Mouse (Mus musculus) mature B cell (primary cell): Measurements from ENCODE around the gene Catsper4.

Experiments used
- in situ Hi-C: fragments of 300-500 bp; cut with MboI; formaldehyde crosslinking; loops from 2 replicates; pipeline ENCODE4 v1.14.3; 2019

The Catsper4 gene

DNA sequence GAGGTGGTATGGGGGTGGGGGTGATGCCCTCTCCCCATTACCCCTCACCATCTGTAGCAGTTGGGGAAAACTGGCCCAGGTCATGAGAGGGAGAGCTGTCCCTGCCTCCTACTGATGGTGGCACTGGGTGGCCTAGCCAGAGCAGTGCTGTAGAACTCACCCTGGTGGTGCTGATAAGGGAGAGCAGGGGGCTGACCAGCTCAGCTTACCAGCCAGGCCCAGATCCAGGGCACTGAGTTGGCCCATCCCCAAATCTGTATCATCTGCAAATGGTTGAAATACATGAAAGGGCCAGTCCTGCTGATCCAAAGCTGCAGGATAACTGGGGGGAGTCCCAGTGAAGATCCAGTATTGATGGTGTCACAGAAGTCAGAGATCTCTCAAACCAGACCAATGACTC, 45.4 kb downstream of the Catsper4 start:
- in situ Hi-C loops, result no loop called here

DNA sequence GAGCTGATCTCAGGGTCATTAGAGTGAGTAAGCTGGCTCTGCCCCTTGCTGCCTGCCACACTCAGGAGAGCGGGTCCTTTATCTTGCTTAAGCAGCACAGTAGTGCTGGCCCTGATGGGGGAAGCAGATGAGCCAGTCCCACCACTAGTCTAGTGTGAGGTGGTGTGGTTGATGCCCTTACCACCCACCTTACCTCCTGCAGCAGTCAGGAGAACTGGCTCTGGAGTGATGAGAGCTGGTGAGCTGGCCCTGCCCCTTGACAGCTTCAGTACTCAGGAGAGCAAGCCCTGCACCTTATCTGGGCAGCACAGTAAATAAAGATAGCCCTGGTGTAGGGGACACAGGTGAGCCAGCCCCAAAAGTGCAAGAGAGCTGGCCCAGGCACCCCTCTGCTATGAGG, 46.1 kb downstream of the Catsper4 start:
- in situ Hi-C loops, result no loop called here

DNA sequence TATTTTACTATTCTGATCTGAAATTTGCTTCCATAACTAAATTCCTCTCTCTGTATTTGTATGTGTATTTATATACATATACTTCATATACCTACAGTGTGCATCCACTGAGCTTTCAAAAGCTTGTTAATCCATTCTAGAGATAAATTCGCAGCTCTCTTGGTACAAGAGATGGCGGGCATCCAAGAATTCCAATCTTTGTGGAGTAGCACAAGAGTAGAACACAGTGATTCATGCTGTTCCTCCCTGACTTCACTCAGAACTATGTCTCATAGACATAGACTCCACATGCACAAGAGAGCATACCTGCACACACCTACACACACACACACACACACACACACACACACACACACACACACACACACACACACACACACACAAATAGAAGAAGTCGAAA, 54.8 kb downstream of the Catsper4 start:
- in situ Hi-C loops, result no loop called here

DNA sequence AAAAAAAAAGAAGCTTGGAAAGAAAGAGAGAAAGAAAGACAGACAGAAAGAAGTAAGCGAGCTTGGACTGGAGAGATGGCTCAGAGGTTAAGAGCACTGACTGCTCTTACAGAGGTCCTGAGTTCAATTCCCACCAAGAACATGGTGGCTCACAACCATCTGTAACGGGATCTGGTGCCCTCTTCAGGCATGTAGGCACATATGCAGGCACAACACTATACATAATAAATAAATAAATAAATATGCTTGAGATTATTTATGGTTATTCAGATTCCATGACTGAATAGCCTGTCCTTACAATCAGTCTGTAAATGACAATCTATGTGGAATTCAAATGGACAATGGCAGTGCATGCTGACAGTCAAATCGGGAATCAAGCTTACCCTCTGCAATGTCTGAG, 60.3 kb downstream of the Catsper4 start:
- in situ Hi-C loops, result no loop called here

DNA sequence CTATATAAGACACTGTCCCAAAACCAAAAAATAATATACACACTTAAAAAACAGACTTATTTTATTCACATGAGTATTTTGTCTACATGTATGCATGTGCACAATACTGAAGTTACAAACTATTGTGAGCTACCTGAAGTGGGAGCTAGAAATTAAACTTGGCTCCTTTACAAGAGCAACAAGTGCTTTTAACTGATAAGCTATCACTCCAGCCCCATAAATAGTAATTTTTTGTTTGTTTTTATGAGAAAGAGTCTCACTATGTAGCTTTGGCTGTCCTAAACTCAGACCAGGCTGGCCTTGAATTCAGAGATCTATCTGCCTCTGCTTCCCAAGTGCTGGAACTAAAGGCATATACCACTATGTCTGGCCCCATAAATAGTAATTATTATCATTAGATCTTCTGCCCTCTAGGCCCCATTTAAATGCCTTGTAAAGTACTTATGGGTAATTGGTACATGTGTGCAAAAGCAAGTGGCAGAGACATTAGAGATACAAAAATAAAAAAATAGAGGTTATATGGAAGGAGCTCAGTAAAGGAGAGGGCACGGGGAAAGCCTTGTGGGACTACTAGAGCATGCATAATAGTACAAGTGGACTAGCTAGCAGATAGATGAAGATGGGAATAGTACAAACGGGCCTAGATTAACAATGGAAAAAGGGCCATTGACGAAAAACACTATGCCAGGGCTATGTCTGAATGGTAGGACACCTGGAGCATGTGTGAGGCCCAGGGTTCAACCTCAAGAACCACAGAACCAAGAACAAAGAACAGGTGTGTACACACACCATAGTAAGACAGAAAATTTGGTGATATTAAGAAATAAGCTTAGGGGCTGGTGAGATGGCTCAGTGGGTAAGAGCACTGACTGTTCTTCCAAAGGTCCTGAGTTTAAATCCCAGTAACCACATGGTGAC, 61.4 kb downstream of the Catsper4 start:
- in situ Hi-C loops, result no loop called here

DNA sequence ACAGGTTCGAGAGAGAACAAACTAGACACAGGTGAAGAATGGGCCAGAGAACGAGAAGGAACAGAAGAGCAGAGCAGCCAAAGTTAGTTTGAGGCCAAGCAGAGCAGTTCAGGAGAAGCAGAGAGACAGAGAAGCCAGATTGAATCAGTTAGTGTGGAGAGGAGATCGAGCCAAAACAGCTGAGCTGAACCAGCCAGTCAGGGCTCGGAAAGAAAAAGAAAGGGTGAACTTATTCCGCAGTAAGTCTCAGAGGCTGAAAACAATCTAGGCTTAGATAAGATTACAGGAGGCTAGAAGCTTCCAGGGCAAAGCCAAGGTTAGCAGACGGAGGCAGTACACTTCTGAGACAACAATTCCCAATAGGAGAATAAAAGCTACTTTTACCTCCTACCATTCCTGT, 62.2 kb downstream of the Catsper4 start:
- in situ Hi-C loops, result no loop called here

DNA sequence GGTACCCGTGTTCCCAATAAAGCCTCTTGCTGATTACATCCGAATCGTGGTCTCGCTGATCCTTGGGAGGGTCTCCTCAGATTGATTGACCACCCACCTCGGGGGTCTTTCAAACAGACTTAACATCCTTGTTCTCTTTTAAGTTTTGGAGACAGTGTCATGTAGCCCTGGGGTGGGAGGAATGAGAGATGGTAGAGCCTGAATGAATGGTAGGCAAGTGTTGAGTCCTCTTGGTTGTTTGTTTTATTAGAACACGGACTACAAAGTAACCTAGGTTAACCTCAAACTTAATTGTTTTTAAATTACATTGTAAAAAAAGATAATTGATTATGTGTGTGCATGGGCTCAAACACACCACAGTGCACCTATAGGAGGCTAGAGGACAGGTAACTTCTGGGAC, 62.6 kb downstream of the Catsper4 start:
- in situ Hi-C loops, result no loop called here
